31 mouse cellular contexts compared by ENCODE assay signal in genomic region chr3:152342961-152343517, GRCm38 (mm10). TPM values are rescaled to one million over a fixed set of nuclear protein-coding genes. Genes with fewer than 3 reads are reported as not detected.
A peak's percentile ranks its signal among the peaks of the same experiment; 100 is the strongest.
DNase-seq lines count a peak whose midpoint lies in the region; ATAC-seq and TF ChIP-seq lines count a peak whose summit lies in the region.
"Had no signal": no experiment of that assay in that cellular context is flagged by ENCODE, and none has a peak within 500 bp of the region (broad histone marks: within the 10 kb centered on the region; RNA-seq: fewer than 3 reads in every experiment).

No protein-coding gene starts in this region.

- WGBS in midbrain, embryonic 11.5 days, result 94% methylated on average over 15 of the region's 15 CpGs
- 91% methylated on average over 15 of the region's 15 CpGs for WGBS in midbrain, postnatal 0 days
- WGBS in lung, embryonic 14.5 days, result 80% methylated on average over 15 of the region's 15 CpGs
- 84% methylated on average over 15 of the region's 15 CpGs for WGBS in heart, embryonic 12.5 days
- 90% methylated on average over 15 of the region's 15 CpGs for WGBS in kidney, embryonic 15.5 days

- H3K9ac ChIP-seq in midbrain, embryonic 11.5 days (ENCODE audit: low read length), result no peak overlapping the region
- no peak overlapping the region for H3K9ac ChIP-seq in midbrain, postnatal 0 days (replicated peaks; ENCODE audit: low read length, poor library complexity, severe bottlenecking)
- no peak overlapping the region for H3K9ac ChIP-seq in lung, embryonic 14.5 days
- no peak overlapping the region for H3K9ac ChIP-seq in heart, embryonic 12.5 days
- no peak overlapping the region for H3K9ac ChIP-seq in kidney, embryonic 15.5 days
- H3K9ac ChIP-seq: forebrain, postnatal 0 days; heart, embryonic 15.5 days; hindbrain, embryonic 12.5 days; limb, embryonic 12.5 days; liver, embryonic 15.5 days; neural tube, embryonic 13.5 days had no signal

- H3K4me3 ChIP-seq in midbrain, embryonic 11.5 days (ENCODE audit: low read depth, low read length), result no peak overlapping the region
- H3K4me3 ChIP-seq in midbrain, postnatal 0 days (ENCODE audit: low read depth, low read length), result no peak overlapping the region
- no peak overlapping the region for H3K4me3 ChIP-seq in lung, embryonic 14.5 days (ENCODE audit: low read depth, low read length)
- no peak overlapping the region for H3K4me3 ChIP-seq in heart, embryonic 12.5 days
- H3K4me3 ChIP-seq in kidney, embryonic 15.5 days (replicated peaks), result no peak overlapping the region
- H3K4me3 ChIP-seq: erythroblast, embryonic 14.5 days; heart, embryonic 15.5 days; hindbrain, embryonic 12.5 days; left cerebral cortex, adult 2 months; limb, embryonic 12.5 days; liver, embryonic 15.5 days; midbrain, embryonic 10.5 days; myocyte; neural tube, embryonic 13.5 days had no signal

- no peaks in the 10 kb centered on the region for H3K27me3 ChIP-seq in midbrain, embryonic 11.5 days (ENCODE audit: control insufficient read depth, insufficient read depth, low read length)
- no peaks in the 10 kb centered on the region for H3K27me3 ChIP-seq in midbrain, postnatal 0 days (ENCODE audit: insufficient read depth, low read length)
- no peaks in the 10 kb centered on the region for H3K27me3 ChIP-seq in lung, embryonic 14.5 days (ENCODE audit: insufficient read depth, low read length)
- H3K27me3 ChIP-seq in heart, embryonic 12.5 days (replicated peaks), result no peaks in the 10 kb centered on the region
- H3K27me3 ChIP-seq in kidney, embryonic 15.5 days, result no peaks in the 10 kb centered on the region
- H3K27me3 ChIP-seq: CH12.LX; heart, embryonic 15.5 days; hindbrain, embryonic 12.5 days; limb, embryonic 12.5 days; liver, embryonic 15.5 days; neural tube, embryonic 13.5 days had no signal

- no peak for TF ChIP-seq CTCF in midbrain, postnatal 0 days (IDR thresholded peaks at IDR 0.05)
- TF ChIP-seq CTCF in lung, embryonic 14.5 days (IDR thresholded peaks at IDR 0.05; ENCODE audit: low read depth), result no peak

- H3K4me1 ChIP-seq in midbrain, embryonic 11.5 days (ENCODE audit: control insufficient read depth, insufficient read depth, low read length), result peaks cover 9% of the 10 kb centered on the region
- peaks cover 2% of the 10 kb centered on the region for H3K4me1 ChIP-seq in midbrain, postnatal 0 days (ENCODE audit: insufficient read depth, low read length)
- peaks cover 4% of the 10 kb centered on the region; the same call in 1 of the 2 replicates for H3K4me1 ChIP-seq in lung, embryonic 14.5 days (ENCODE audit: insufficient read depth)
- H3K4me1 ChIP-seq in heart, embryonic 12.5 days (replicated peaks), result peaks cover 11% of the 10 kb centered on the region
- peaks cover 17% of the 10 kb centered on the region for H3K4me1 ChIP-seq in kidney, embryonic 15.5 days

- H3K9me3 ChIP-seq in midbrain, embryonic 11.5 days (ENCODE audit: control insufficient read depth, low read length), result no peaks in the 10 kb centered on the region
- no peaks in the 10 kb centered on the region for H3K9me3 ChIP-seq in midbrain, postnatal 0 days (ENCODE audit: low read length)
- H3K9me3 ChIP-seq in lung, embryonic 14.5 days (ENCODE audit: low read depth, low read length), result no peaks in the 10 kb centered on the region
- no peaks in the 10 kb centered on the region for H3K9me3 ChIP-seq in heart, embryonic 12.5 days (replicated peaks)
- H3K9me3 ChIP-seq in kidney, embryonic 15.5 days (replicated peaks), result no peaks in the 10 kb centered on the region
- H3K9me3 ChIP-seq: heart, embryonic 15.5 days; hindbrain, embryonic 12.5 days; limb, embryonic 12.5 days; liver, embryonic 15.5 days; midbrain, embryonic 10.5 days; neural tube, embryonic 13.5 days had no signal

- H3K27ac ChIP-seq in midbrain, embryonic 11.5 days (ENCODE audit: low read depth, low read length), result no peak overlapping the region
- H3K27ac ChIP-seq in midbrain, postnatal 0 days (ENCODE audit: low read depth, low read length), result no peak overlapping the region
- H3K27ac ChIP-seq in lung, embryonic 14.5 days (ENCODE audit: low read depth), result no peak overlapping the region
- no peak overlapping the region for H3K27ac ChIP-seq in heart, embryonic 12.5 days (ENCODE audit: poor library complexity, severe bottlenecking)
- no peak overlapping the region for H3K27ac ChIP-seq in kidney, embryonic 15.5 days
- H3K27ac ChIP-seq: heart, embryonic 15.5 days; hindbrain, embryonic 12.5 days; left cerebral cortex, adult 2 months; limb, embryonic 12.5 days; liver, embryonic 15.5 days; midbrain, embryonic 10.5 days; neural tube, embryonic 13.5 days; stomach, postnatal 0 days had no signal

- DNase-seq in midbrain, embryonic 11.5 days (ENCODE audit: low spot score, missing footprints), result peak; percentile 64
- no peak for DNase-seq in midbrain, postnatal 0 days (ENCODE audit: low spot score)
- peak; percentile 19 for DNase-seq in lung, embryonic 14.5 days
- peak; percentile 43 for DNase-seq in lung, postnatal 14 days
- no peak for DNase-seq in gastrocnemius, postnatal 25 days
- DNase-seq: adrenal gland, adult 8-10 months; cerebellum, adult 2 months; cerebellum, postnatal 14 days; forebrain, postnatal 0 days; heart, postnatal 36 days; kidney, adult 9 months; kidney, postnatal 14 days; right cerebral cortex, postnatal 14 days; spleen, adult 18-20 months; thymus, adult 18-20 months; thymus, postnatal 4 days had no signal

- no peaks in the 10 kb centered on the region for H3K36me3 ChIP-seq in midbrain, embryonic 11.5 days (ENCODE audit: control insufficient read depth, insufficient read depth, low read length)
- H3K36me3 ChIP-seq in midbrain, postnatal 0 days (ENCODE audit: insufficient read depth, low read length), result no peaks in the 10 kb centered on the region
- H3K36me3 ChIP-seq in lung, embryonic 14.5 days (ENCODE audit: insufficient read depth), result no peaks in the 10 kb centered on the region
- no peaks in the 10 kb centered on the region for H3K36me3 ChIP-seq in heart, embryonic 12.5 days
- H3K36me3 ChIP-seq in kidney, embryonic 15.5 days, result peaks cover 2% of the 10 kb centered on the region; the same call in 1 of the 2 replicates
- H3K36me3 ChIP-seq: heart, embryonic 15.5 days; hindbrain, embryonic 12.5 days; limb, embryonic 12.5 days; liver, embryonic 15.5 days; neural tube, embryonic 13.5 days had no signal

- ATAC-seq in midbrain, embryonic 11.5 days (ENCODE audit: low FRiP score), result no peak
- ATAC-seq in midbrain, postnatal 0 days (ENCODE audit: low FRiP score), result no peak
- no peak for ATAC-seq in lung, embryonic 14.5 days (ENCODE audit: insufficient read depth)
- ATAC-seq in heart, embryonic 12.5 days (ENCODE audit: insufficient number of reproducible peaks, low FRiP score), result no peak
- no peak for ATAC-seq in kidney, embryonic 15.5 days (replicated peaks; ENCODE audit: low FRiP score)
- ATAC-seq: forebrain, postnatal 0 days; intestine, postnatal 0 days; midbrain, embryonic 16.5 days had no signal

- H3K4me2 ChIP-seq in midbrain, embryonic 11.5 days, result no peak overlapping the region
- no peak overlapping the region for H3K4me2 ChIP-seq in midbrain, postnatal 0 days (ENCODE audit: low read depth, low read length, poor library complexity, severe bottlenecking)
- H3K4me2 ChIP-seq in lung, embryonic 14.5 days, result no peak overlapping the region
- H3K4me2 ChIP-seq in heart, embryonic 12.5 days, result no peak overlapping the region
- H3K4me2 ChIP-seq in kidney, embryonic 15.5 days, result no peak overlapping the region
- H3K4me2 ChIP-seq: heart, embryonic 15.5 days; hindbrain, embryonic 12.5 days; limb, embryonic 12.5 days; liver, embryonic 15.5 days; neural tube, embryonic 13.5 days had no signal

RNA-seq across cellular contexts. Expression of gene Miga1, which starts 2.8 kb away (rescaled TPM):
- polyA plus RNA-seq in midbrain, embryonic 11.5 days (2014; fragmentation: Nextera tagmentation; extraction: Ambion mirVana), result 19.3 and 21.8 TPM in 2 replicates
- total RNA-seq in midbrain, postnatal 0 days (2014; rRNA removed), result 26.3 and 28.2 TPM in 2 replicates
- 16.9 and 18.7 TPM in 2 replicates for polyA plus RNA-seq in midbrain, postnatal 0 days (2015; fragmentation: Nextera tagmentation; extraction: Ambion mirVana)
- polyA plus RNA-seq in lung, embryonic 14.5 days (2014; fragmentation: Nextera tagmentation; extraction: Ambion mirVana), result 18.1 and 20.3 TPM in 2 replicates
- 18.0 and 18.8 TPM in 2 replicates for polyA plus RNA-seq in heart, embryonic 12.5 days (2016; fragmentation: Nextera tagmentation; extraction: Ambion mirVana)
- total RNA-seq in gastrocnemius, postnatal 25 days (2021), result 1 to 10 TPM; 4.8 to 5.7 TPM
- 17.9 and 18.7 TPM in 2 replicates for polyA plus RNA-seq in kidney, embryonic 15.5 days (2015; fragmentation: Nextera tagmentation; extraction: Ambion mirVana)

RNA-seq across cellular contexts. Expression of gene Usp33, which starts 3.2 kb away (rescaled TPM):
- 65.6 and 73.2 TPM in 2 replicates for polyA plus RNA-seq in midbrain, embryonic 11.5 days (2014; fragmentation: Nextera tagmentation; extraction: Ambion mirVana)
- total RNA-seq in midbrain, postnatal 0 days (2014; rRNA removed), result 83.3 and 91.4 TPM in 2 replicates
- polyA plus RNA-seq in midbrain, postnatal 0 days (2015; fragmentation: Nextera tagmentation; extraction: Ambion mirVana), result 65.3 and 70.7 TPM in 2 replicates
- polyA plus RNA-seq in lung, embryonic 14.5 days (2014; fragmentation: Nextera tagmentation; extraction: Ambion mirVana), result 57.4 and 59.0 TPM in 2 replicates
- polyA plus RNA-seq in heart, embryonic 12.5 days (2016; fragmentation: Nextera tagmentation; extraction: Ambion mirVana), result 37.7 and 38.1 TPM in 2 replicates
- total RNA-seq in gastrocnemius, postnatal 25 days (2021), result 10 to 100 TPM; 17.6 to 22.9 TPM
- polyA plus RNA-seq in kidney, embryonic 15.5 days (2015; fragmentation: Nextera tagmentation; extraction: Ambion mirVana), result 39.2 and 40.3 TPM in 2 replicates

RNA-seq across cellular contexts. Expression of gene Zzz3, which starts 52.2 kb away (rescaled TPM):
- polyA plus RNA-seq in midbrain, embryonic 11.5 days (2014; fragmentation: Nextera tagmentation; extraction: Ambion mirVana), result 62.2 and 63.1 TPM in 2 replicates
- 29.4 and 40.6 TPM in 2 replicates for total RNA-seq in midbrain, postnatal 0 days (2014; rRNA removed)
- 21.0 TPM in 2 replicates for polyA plus RNA-seq in midbrain, postnatal 0 days (2015; fragmentation: Nextera tagmentation; extraction: Ambion mirVana)
- 68.6 and 72.3 TPM in 2 replicates for polyA plus RNA-seq in lung, embryonic 14.5 days (2014; fragmentation: Nextera tagmentation; extraction: Ambion mirVana)
- polyA plus RNA-seq in heart, embryonic 12.5 days (2016; fragmentation: Nextera tagmentation; extraction: Ambion mirVana), result 37.4 and 38.8 TPM in 2 replicates
- total RNA-seq in gastrocnemius, postnatal 25 days (2021), result 10 to 100 TPM; 15.3 to 16.1 TPM
- 52.6 and 53.7 TPM in 2 replicates for polyA plus RNA-seq in kidney, embryonic 15.5 days (2015; fragmentation: Nextera tagmentation; extraction: Ambion mirVana)

Comparison
In these comparisons a context has a peak if more than half of its experiments do, and no peak if none do; other contexts are left out.
1. DNase-seq: peak in midbrain, embryonic 11.5 days (single experiment), lung, embryonic 14.5 days (single experiment) and lung, postnatal 14 days (single experiment); none in midbrain, postnatal 0 days (single experiment) and gastrocnemius, postnatal 25 days (single experiment).